Mouse (Mus musculus): ENCODE results near the gene Kdm4b.

Gene Kdm4b

DNA sequence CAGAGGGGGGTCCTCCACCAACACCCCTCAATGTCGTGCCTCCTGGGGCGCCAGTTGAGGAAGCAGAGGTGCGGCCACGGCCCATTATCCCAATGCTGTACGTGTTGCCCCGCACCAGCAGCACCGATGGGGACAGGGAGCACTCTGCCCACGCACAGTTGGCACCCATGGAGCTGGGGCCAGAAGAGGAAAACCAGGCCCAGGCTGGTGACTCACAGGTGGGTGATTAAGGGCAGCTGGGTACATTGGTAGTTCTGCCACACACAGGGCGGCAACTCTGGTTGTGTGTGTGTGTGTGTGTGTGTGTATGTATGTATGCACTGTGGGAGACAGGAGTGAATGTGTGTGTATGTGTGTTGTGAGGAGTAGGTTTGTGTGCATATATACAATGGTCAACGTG lies 68.0 kb downstream of the Kdm4b start:
- DNase-seq = no peak

DNA sequence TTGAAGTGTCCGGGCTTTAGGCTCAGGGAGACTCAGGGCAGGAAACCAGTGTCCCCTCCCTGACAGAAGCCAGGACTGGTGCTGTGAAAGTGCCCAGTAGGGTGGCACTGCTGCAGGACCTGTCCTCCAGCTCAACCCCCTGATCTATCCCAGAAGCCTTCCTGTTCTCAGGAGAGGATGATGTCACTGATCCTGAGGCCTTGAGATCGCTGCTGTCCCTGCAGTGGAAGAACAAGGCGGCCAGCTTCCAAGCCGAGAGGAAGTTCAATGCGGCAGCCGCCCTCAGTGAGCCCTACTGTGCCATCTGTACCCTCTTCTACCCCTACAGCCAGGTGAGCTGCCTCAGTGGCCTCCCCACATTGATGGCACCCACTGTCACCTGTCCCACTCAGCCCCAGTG lies 70.2 kb downstream of the Kdm4b start:
- DNase-seq = no peak

DNA sequence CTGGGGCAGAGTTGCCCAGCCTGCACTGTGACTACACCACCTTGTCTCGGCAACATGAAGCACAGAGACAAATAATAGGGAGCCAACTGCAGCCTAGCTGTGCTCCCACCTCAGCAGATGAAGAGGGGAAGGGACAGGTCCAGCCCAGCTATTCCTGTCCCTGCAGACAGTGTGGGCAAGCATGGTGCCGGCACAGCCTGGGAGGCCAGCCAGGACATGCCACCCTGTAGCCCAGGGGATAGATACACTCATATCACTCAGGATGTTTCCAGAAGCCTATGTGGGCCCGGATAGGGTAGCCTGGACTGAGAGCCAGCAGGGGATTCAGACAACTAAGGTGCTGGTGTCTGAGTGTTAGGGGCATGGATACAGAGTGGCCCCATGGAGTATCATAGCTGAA lies 74.4 kb downstream of the Kdm4b start:
- DNase-seq = no peak

- peak; percentile 73 to 82 for DNase-seq
Measured at GRCm38 (mm10) chr17:56401051-56401521, 75.2 kb downstream of the Kdm4b start.

DNA sequence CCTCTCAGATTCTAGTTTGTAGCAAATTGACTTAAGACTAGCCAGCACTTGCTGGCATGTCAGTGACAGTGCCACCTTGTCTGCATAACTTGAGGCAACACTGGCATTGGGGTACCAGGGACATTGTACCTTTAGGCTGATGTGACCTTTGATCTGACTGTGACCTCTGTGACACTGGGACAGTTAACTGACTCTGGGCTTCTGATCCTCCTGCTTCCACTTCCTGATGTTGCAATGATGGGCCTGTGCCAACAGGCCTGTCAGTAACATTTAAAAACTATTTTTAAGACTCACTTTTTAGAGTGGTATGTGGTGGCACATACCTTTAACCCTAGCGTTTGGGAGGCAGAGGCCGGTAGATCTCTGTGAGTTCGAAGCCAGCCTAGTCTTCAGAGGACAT lies 79.5 kb downstream of the Kdm4b start:
- DNase-seq = no peak

GRCm38 (mm10) chr17:56405856-56406840 lies 80.3 kb downstream of the Kdm4b start:
- DNase-seq = no peak

- DNase-seq = no peak
Measured at GRCm38 (mm10) chr17:56406878-56407277, 81.0 kb downstream of the Kdm4b start.

GRCm38 (mm10) chr17:56407379-56407778 lies 81.5 kb downstream of the Kdm4b start:
- DNase-seq = no peak

GRCm38 (mm10) chr17:56408965-56409625 lies 83.2 kb downstream of the Kdm4b start:
- DNase-seq = peak in 1 of 2 experiments; percentile 42

DNA sequence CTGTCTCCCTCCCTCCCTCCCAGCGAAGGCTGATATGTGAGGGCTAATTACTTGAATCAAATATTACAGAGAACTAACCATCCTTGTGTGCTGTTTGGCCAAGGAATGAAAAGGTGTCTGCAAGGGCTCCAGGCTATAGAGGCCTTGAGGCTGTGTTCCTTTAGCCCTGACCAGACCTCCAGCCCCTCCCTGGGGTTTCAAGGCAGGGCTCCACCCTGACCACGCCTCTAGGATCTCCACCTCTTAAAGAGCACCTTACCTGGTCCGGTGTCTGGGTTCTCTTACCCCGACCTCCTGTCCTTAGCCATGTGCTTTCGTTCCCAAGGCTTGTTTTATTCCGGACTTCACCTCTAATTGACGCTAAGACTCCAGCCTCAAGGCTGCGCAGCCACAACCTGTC lies 83.9 kb downstream of the Kdm4b start:
- DNase-seq = no peak

- no peak for DNase-seq
Measured at GRCm38 (mm10) chr17:56411437-56411836, 85.6 kb downstream of the Kdm4b start.

- DNase-seq = peak; percentile 74 to 83
Measured at GRCm38 (mm10) chr17:56413113-56413512, 87.3 kb downstream of the Kdm4b start.

GRCm38 (mm10) chr17:56414785-56415184 lies 88.9 kb downstream of the Kdm4b start:
- DNase-seq = no peak

DNA sequence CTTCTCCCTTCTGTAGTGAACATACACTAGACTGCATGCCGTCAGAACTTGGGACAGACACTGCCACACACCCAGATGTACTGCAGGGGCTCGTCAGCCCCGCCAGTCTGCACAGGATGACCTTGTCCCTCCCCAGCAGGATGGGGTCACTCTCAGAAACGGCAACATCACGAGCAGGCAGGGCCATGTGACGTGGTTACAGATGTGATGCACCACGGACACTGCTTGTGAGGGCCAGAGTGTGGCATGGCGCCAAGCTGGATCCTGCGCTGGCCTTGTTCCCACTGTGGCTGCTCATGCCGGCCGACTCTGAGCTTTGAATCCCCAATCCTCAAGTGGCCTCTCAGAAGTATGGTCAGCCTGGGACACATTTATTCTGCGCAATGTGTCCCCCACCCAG lies 92.4 kb downstream of the Kdm4b start:
- DNase-seq = no peak

- DNase-seq = no peak
Measured at GRCm38 (mm10) chr17:56420022-56420421, 94.2 kb downstream of the Kdm4b start.

- peak; percentile 39 to 48 for DNase-seq
Measured at GRCm38 (mm10) chr17:56424726-56425583, 99.1 kb downstream of the Kdm4b start.

GRCm38 (mm10) chr17:56425584-56425914 lies 99.7 kb downstream of the Kdm4b start:
- peak; percentile 81 to 88 for DNase-seq

DNA sequence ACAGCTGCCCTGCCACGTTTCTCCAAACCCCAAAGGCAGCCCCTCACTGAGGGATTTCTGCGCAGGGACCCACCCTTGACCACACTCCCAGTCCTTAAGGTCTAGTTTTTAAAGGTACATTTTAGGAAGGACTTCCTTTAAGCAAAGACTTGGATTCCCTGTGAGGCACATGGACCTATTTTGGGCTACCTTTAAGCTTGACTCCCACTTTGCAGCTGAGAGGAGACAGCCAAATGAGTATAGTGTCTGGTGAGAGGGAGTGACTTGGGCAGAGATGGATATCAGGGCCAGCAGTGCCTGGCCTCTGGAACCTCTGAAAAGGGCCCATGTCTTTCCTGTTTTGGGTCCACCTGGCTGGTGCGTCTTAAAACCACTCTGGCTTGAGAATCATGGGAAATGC lies 100.1 kb downstream of the Kdm4b start:
- no peak for DNase-seq

- no peak for DNase-seq
Measured at GRCm38 (mm10) chr17:56427857-56428256, 102.0 kb downstream of the Kdm4b start.

DNA sequence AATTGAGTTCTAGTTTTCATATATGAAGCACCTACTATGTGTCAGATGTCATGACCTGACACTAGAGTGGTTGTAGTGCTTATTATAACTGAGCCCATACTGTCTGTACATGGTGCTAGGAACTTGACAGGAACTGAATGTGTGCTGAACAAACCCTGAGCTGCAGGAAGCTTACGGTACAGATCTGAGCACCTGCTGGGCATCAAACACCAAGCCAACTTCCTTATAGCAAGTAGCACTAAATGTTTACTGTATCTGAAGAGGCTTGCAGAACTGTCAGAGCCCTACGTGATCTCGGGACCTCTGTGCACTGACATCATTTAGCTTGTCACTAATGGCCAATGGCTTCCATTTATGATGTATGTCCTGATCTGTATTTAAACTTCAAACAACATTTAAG lies 105.7 kb downstream of the Kdm4b start:
- DNase-seq = no peak

- no peak for DNase-seq
Measured at GRCm38 (mm10) chr17:56439731-56440460, 114.0 kb downstream of the Kdm4b start.

- DNase-seq = no peak
Measured at GRCm38 (mm10) chr17:56442316-56442715, 116.5 kb downstream of the Kdm4b start.

Measured in cerebellum, postnatal 36 days (tissue).